Mouse (Mus musculus) c-Kit-positive CD71-negative TER-119-negative erythroid progenitor cells, embryonic 14.5 days (primary cell): ENCODE results near the gene Gm11758.
"Not testable (repeated sequence)": the region's sequence is repeated elsewhere in the genome, so short reads cannot be mapped to it uniquely, and the experiment has no call there.

Experiments
- DNase-seq: peaks from one replicate; pipeline ENCODE4 v3.0.0-alpha.2; 2013; ENCODE audit warnings: low read depth

The Gm11758 gene

GRCm38 (mm10) chr4:73876166-73876565, at the start of gene Gm11758:
TSS of gene Gm11758 (minus strand) at chr4:73876266.
- not testable (repeated sequence) for DNase-seq

- DNase-seq = not testable (repeated sequence)
Measured at GRCm38 (mm10) chr4:73920660-73921059, 44.6 kb upstream of the Gm11758 start, which contains the start of gene Gm11756. TSS of gene Gm11756 (minus strand) at chr4:73920760.

- not testable (repeated sequence) for DNase-seq
Measured at GRCm38 (mm10) chr4:73905853-73906252, 29.8 kb upstream of the Gm11758 start, which contains the start of gene Gm13871. TSS of gene Gm13871 (minus strand) at chr4:73905953.

- DNase-seq = not testable (repeated sequence)
Measured at GRCm38 (mm10) chr4:73891012-73891411, 14.9 kb upstream of the Gm11758 start, which contains the start of gene Gm11757. TSS of gene Gm11757 (minus strand) at chr4:73891112.

GRCm38 (mm10) chr4:73826587-73826986, 49.5 kb downstream of the Gm11758 start:
- DNase-seq = no peak
